Mouse (Mus musculus): ENCODE measurements around the gene Igf2bp1. TPM values are rescaled to one million over a fixed set of nuclear protein-coding genes. Genes with fewer than 3 reads are reported as not detected.

Gene Igf2bp1
- total RNA-seq, 2 experiments from 2014 or later: 0.17 to 0.31 TPM

DNA sequence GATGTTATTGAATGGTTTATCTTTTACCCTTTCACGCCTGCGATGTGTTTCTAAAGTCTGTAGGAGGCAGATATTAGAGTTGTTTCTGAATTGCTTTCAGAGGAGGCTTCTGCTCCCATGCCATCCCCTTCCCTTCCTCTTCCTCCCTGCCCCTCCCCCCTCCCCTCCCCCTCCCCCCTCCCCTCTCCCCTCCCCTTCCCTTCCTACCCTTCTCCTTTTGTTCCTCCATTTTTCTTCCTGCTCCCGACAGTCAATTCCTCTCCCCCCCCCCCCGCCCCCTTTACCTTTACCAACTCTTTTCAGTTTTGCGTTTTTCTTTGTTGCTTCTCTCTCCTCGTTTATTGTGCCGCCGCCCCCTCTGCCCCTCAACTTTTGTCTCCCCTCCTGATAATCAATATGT, 6.2 kb upstream of the Igf2bp1 start:
- intact Hi-C loops (cut with DNase I): no loop called here
- DNase-seq (ENCODE audit: low spot score in 2 of 2): no peak

GRCm38 (mm10) chr11:96008827-96009226, 3.1 kb upstream of the Igf2bp1 start:
- DNase-seq (ENCODE audit: low spot score in 2 of 2): no peak
- intact Hi-C loops (cut with DNase I): loop anchor here (5.0 to 10.0 kb wide), 3 partner anchors 193 to 864 kb away; partner anchors contain the start of gene Dlx4

DNA sequence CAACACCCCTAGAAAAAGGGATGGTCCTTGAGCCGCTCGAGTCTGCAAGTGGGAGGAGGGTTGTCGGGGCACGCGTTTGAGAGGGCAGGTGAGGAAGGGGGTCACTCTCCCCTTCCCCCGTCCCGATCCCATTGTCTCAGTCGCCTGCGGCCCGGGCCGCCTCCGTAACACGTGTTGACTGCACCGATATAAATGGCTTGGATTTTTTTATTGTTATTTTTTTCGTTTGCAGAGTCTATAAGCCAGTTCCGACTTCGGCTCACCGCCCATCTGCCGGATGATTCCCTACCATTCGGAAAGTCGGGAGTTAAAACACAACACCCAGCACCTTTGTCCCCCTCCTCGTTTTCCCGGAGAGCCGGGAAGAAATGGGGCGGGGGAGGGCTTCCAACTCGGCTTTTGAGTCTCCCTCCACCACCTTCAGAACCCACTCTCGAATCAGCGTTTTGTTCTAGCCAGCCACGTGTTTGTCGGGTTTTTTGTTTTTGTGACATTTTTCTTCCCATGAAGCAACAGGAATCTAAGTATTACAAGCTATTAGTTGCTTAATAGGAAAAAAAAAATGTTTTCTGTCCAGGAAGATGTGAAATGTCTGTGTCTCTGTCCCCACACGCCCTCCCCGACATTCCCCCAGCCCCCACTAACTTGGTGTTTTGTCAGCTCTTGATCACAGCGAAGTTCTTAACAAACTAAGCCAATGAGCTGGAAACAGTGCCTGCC, 1.9 kb upstream of the Igf2bp1 start:
- no peak for DNase-seq (ENCODE audit: low spot score in 2 of 2)
- intact Hi-C loops (cut with DNase I): loop anchor here (5.0 to 10.0 kb wide), 3 partner anchors 195 to 863 kb away; partner anchors contain the start of gene Dlx4

- intact Hi-C loops (cut with DNase I): loop anchor here (5.0 to 10.0 kb wide), 3 partner anchors 195 to 862 kb away; partner anchors contain the start of gene Dlx4
- no peak for DNase-seq (ENCODE audit: low spot score in 2 of 2)
These were observed 1.2 kb upstream of the Igf2bp1 start for GRCm38 (mm10) chr11:96006852-96007515.

GRCm38 (mm10) chr11:96006367-96006851, 669 bp upstream of the Igf2bp1 start:
- intact Hi-C loops (cut with DNase I): loop anchor here (5.0 to 10.0 kb wide), 3 partner anchors 196 to 862 kb away; partner anchors contain the start of gene Dlx4
- no peak for DNase-seq (ENCODE audit: low spot score in 2 of 2)

DNA sequence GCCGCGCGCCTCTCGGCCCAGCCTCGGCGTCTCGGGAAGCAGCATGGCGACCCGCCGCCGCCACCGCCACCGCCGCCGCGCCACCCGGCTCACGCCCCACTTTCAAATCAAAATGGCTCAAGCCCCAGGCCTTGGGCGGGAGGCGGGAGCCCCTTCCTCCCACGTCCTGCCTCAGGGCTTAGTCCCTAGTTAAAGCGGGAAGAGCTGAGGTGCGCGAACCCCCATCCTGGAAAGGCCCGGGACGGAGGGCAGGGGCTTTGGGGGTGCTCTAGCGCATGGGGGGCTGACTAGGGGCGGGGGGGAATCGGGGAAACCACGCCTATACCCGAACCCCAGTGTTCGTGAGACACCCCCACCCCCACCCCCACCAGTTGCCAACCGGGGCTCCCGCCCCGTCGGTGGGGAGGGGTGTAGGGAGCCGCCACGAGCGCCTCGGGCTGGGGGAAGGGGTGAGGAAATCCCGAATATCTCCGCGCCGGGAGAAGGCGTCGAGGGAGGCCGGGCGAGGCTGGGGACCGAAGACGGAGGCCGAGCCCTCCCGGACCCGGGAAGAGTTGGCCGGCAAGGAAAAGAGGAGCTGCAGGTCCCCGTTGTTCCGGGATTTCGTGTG, 842 bp downstream of the Igf2bp1 start:
- DNase-seq (ENCODE audit: low spot score in 2 of 2): no peak
- intact Hi-C loops (cut with DNase I): loop anchor here (5.0 to 10.0 kb wide), 4 partner anchors 197 to 860 kb away; partner anchors contain the start of gene Dlx4

- no peak for DNase-seq (ENCODE audit: low spot score in 2 of 2)
- intact Hi-C loops (cut with DNase I): loop anchor here (5.0 to 10.0 kb wide), 3 partner anchors 253 to 859 kb away; partner anchors contain the start of gene Dlx4
These were observed 1.6 kb downstream of the Igf2bp1 start for GRCm38 (mm10) chr11:96003969-96004792.

- intact Hi-C loops (cut with DNase I): loop anchor here (5.0 to 10.0 kb wide), 3 partner anchors 254 to 858 kb away; partner anchors contain the start of gene Dlx4
- DNase-seq (ENCODE audit: low spot score in 2 of 2): no peak
These were observed 2.4 kb downstream of the Igf2bp1 start for GRCm38 (mm10) chr11:96003100-96003900.

- DNase-seq (ENCODE audit: low spot score in 2 of 2): no peak
- intact Hi-C loops (cut with DNase I): no loop called here
These were observed 11.6 kb downstream of the Igf2bp1 start for GRCm38 (mm10) chr11:95994151-95994550.

DNA sequence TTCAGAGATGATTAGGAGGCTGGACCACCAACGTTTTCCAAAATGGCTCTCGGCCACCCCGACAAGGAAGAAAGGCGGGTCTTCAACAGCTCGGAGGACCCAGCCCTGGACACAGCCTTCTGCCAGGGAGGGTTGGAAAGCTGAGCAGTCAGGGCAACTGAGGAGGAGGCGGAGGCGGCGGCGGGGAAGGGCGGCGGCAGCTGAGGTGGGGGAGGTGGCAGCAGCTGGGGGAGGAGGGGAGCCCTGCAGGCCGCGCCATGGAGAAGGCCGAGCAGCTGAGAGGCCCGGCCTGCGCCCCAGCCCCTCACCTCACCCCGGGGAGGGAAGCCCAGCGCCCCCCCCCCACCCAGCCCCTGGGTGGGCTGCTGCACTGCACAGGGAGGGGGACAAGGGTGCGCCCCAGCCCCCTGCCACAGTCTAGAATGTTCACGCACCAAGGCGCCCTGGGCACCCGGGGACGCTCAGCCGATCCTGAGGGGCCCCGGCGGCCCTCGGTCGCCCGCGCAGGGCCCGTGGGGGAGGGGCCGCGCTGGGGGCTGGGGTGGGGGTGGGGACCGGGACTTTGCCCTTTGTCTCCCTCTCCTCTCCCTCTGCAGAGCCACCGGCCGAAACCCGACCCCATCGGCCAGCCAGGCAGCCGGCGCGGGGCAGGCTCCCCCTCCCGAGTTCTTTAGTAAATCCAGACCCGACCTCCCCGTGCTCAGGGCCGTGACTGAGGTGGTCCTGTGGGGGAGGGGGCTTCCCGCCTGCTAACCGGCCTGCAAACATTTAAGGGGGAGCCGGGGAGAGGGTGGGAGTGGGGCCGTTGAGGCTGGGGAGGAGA, 14.6 kb downstream of the Igf2bp1 start:
- peak; percentile 9 to 14 for DNase-seq (ENCODE audit: low spot score in 2 of 2)
- intact Hi-C loops (cut with DNase I): no loop called here

- no peak for DNase-seq (ENCODE audit: low spot score in 2 of 2)
- intact Hi-C loops (cut with DNase I): no loop called here
These were observed 15.3 kb downstream of the Igf2bp1 start for GRCm38 (mm10) chr11:95990431-95990830.

GRCm38 (mm10) chr11:95989864-95990263, 15.9 kb downstream of the Igf2bp1 start:
- intact Hi-C loops (cut with DNase I): no loop called here
- DNase-seq (ENCODE audit: low spot score in 2 of 2): no peak

- intact Hi-C loops (cut with DNase I): no loop called here
- peak in 1 of 2 experiments; percentile 26 for DNase-seq (ENCODE audit: low spot score in 2 of 2)
These were observed 17.2 kb downstream of the Igf2bp1 start for GRCm38 (mm10) chr11:95988533-95988932.

- DNase-seq (ENCODE audit: low spot score in 2 of 2): no peak
- intact Hi-C loops (cut with DNase I): no loop called here
These were observed 17.8 kb downstream of the Igf2bp1 start for GRCm38 (mm10) chr11:95987854-95988447.

DNA sequence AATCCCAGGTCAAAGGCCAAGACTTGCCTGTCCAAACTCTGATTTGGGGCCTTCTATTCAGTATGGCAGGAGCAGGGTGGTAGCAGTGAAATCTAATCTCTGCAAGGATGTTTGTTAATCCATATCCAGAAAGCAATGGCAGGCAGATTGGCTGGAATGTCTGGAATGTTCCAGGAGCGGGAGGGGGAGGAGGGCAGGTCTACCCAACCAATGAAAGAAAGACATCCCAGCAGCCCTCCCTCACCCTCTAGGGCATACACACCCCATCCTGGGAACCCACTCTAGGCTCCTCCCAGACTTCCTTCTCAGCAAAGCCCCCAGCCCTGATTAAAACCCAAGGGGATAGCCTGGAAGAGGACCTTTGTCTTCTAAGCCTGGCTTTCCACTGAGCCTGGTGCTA, 23.3 kb downstream of the Igf2bp1 start:
- intact Hi-C loops (cut with DNase I): no loop called here
- no peak for DNase-seq (ENCODE audit: low spot score in 2 of 2)

DNA sequence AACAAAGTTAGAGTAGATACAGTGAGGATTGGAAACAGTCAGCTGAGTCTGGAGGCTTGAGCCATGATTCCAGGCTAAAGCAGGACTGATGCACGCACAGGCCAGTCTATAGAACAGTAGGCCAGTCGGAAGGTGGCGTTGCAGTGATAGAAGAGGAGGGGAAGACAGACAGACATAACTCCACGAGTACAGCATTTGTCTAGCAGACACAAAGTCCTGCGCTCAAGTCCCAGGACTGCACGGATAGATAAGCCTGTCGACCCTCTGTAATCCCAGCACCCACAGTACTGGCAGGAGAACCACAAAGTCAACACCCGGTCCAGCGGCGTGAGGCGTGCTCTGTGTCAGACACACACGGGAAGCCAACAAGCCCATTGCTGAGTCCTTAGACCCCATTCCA, 23.9 kb downstream of the Igf2bp1 start:
- DNase-seq (ENCODE audit: low spot score in 2 of 2): no peak
- intact Hi-C loops (cut with DNase I): no loop called here

GRCm38 (mm10) chr11:95980762-95981418, 24.9 kb downstream of the Igf2bp1 start:
- DNase-seq (ENCODE audit: low spot score in 2 of 2): peak; percentile 14 to 18
- intact Hi-C loops (cut with DNase I): no loop called here

All from left cerebral cortex, postnatal 14 days (tissue).